Mouse (Mus musculus) layer of hippocampus, postnatal 14 days (tissue): ENCODE results near the gene Kcnk3. TPM values are rescaled to one million over a fixed set of nuclear protein-coding genes. Genes with fewer than 3 reads are reported as not detected.

Source experiments
- DNase-seq, 2 experiments: peaks; one replicate each; pipeline ENCODE4 v3.0.0; 2021 to 2022; ENCODE audit warnings: low spot score in 2 of 2, mixed read lengths in 1 of 2
- long read RNA-seq, 2 experiments: library from polyadenylated mRNA; stranded (forward); transcript quantifications; one replicate each; pipeline ENCODE4 v2.0.0; 2021
- total RNA-seq, 2 experiments: library from RNA; stranded (reverse); gene quantifications; 2 replicates each; pipeline ENCODE4 v1.2.3; 2021

Kcnk3 gene
- total RNA-seq = 1 to 10 TPM; 6.9 to 9.0 TPM
- long read RNA-seq, experiment 1, transcript Kcnk3-201 (2 exons, 3,811 nt) = major isoform, 6 of 12 reads
- long read RNA-seq, experiment 1, partial matches to known transcripts = 0 of 12 reads
- long read RNA-seq, experiment 1, other reads (novel, unspliced or antisense) = 6 of 12 reads
- long read RNA-seq, experiment 2, partial matches to known transcripts = 0 of 16 reads
- long read RNA-seq, experiment 2, other reads (novel, unspliced or antisense) = 12 of 16 reads

DNA sequence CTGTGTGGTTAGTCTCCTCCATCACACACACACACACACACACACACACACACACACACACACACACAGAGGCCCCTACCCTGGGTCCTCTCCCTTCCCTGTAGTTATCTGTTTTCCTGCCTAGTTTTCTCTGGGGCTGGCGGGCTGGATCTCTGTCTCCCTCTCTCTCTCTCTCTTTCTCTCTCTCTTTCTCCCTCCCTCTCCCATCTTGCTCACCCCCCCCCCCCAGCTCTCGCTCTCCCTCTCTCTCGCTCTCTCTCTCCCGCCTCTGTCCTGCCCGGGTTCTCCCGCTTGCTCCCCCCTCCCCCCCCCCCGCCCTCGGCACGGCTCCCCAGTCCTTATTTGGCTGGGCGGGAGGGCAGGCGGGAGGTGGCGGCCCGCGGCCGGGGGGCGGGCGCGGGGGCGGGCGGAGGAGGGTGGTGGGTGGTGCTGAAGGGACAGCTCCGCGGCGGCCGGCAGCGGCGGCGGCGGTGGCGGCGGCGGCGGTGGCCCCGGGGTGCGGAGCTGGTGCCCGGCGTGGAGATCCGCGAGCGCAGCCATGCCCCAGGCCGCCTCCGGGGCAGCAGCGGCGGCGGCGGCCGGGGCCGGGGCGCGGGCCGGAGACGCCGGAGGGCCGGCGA is at the start of gene Kcnk3:
TSS of gene Kcnk3 (plus strand) at position 490 of the 620 bp plus-strand sequence.
- peak in 1 of 2 experiments; percentile 42 for DNase-seq

GRCm38 (mm10) chr5:30545698-30546097 is 42.3 kb upstream of the Kcnk3 start, which contains the start of gene Cib4:
Cib4 (minus strand) TSS chr5:30545836.
- no peak for DNase-seq

DNA sequence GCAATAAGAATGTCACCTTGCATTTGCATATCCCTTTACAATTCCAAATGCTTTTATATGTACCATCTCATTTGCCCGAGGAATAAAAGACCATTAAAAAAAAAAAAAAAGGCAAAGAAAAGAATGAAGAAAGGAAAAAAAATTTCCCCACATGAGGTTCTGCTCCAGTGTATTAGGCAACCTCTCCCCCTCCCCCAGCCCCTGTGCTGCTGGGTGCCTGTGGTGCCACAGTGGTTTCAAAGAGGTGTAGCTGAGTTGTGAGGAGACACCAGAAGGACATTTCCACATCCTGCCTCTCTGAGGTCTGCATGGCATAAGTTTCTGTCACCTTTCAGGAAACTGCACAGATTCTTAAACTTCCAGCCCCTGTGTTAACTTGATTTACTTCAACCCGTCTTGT is 39.3 kb upstream of the Kcnk3 start:
- no peak for DNase-seq

GRCm38 (mm10) chr5:30550334-30551021 is 37.5 kb upstream of the Kcnk3 start:
- DNase-seq = peak in 1 of 2 experiments; percentile 33

- DNase-seq = no peak
These were observed 36.8 kb upstream of the Kcnk3 start for GRCm38 (mm10) chr5:30551022-30551638.

GRCm38 (mm10) chr5:30552006-30552405 is 36.0 kb upstream of the Kcnk3 start:
- DNase-seq = no peak

GRCm38 (mm10) chr5:30553936-30554335 is 34.0 kb upstream of the Kcnk3 start:
- no peak for DNase-seq

GRCm38 (mm10) chr5:30554981-30555380 is 33.0 kb upstream of the Kcnk3 start:
- no peak for DNase-seq

- DNase-seq = no peak
These were observed 31.7 kb upstream of the Kcnk3 start for GRCm38 (mm10) chr5:30556284-30556683.

GRCm38 (mm10) chr5:30559421-30559820 is 28.5 kb upstream of the Kcnk3 start:
- DNase-seq = no peak

- no peak for DNase-seq
These were observed 27.9 kb upstream of the Kcnk3 start for GRCm38 (mm10) chr5:30559986-30560493.

DNA sequence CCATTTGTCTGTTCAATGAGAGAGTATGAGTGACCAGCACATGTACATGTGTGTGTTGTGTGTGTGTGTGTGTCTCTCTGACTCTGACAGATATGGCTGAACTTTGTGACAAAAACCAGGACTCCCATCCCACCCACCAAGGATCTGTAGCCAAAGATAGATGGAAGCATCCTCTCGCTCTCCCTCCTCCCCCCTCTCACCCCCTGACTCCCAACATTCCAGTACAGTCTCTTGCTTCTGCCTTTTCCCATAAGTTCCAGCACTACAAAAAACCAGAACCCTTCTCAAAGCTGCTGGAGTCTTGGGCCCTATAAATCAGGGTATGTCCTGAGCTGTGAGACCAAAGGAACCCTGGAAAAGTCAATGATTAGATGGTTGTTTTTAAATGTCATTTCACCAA is 19.5 kb upstream of the Kcnk3 start:
- DNase-seq = no peak

- DNase-seq = no peak
These were observed 16.1 kb upstream of the Kcnk3 start for GRCm38 (mm10) chr5:30571820-30572219.

DNA sequence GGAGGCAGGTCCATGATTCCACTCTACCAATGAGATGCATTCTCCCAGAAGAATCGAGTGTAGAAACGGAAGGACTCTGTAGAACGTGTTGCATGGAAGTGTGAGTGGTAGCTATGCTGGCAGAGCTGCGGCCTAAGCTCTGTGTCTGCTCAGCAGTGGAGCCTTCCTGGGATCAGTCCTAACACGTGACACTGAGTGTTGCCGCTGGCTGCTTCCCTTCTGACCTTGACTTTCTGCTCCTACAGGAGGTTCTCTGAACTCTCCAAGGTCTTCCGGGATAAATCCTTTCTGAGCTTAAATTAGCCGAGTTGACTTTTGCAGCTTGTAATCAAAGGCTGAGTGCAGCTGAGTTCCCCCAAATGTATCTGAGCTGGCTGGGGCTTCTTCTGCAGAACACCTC is 13.6 kb upstream of the Kcnk3 start:
- DNase-seq = no peak

GRCm38 (mm10) chr5:30576233-30576632 is 11.7 kb upstream of the Kcnk3 start:
- no peak for DNase-seq

- DNase-seq = no peak
These were observed 10.7 kb upstream of the Kcnk3 start for GRCm38 (mm10) chr5:30577251-30577650.

DNA sequence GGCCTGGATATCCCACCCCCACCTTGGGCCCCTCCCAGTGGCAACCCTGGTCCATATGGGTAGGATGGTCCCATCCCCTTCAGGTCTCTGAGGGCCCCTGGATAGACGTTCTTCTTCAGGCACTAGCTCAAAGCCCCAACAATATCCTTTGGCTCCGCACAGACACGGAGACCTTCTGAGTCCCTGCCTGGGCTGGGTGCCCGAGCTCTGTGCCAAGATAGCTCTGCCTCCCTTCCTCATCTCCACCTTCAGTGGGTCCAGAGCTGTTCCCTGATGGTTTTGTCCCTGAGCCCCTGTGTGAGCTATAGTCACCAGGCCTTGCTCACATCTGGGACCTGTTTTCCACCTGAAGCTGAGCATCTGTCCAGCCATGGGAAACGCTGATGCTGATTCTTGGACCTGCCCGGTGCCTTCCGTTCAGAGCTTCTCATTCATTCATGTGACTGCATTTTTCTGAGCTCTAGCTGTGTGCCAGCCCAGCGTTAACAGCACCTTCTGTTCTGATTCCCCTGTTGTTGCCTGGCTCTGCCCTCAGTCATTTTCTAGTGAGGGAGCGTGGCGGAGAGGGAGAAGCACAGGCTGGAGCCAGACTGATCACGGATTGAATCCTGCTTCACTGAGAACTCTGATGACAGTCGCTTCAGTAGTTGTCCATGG is 10.2 kb upstream of the Kcnk3 start:
- DNase-seq = peak; percentile 60 to 66

DNA sequence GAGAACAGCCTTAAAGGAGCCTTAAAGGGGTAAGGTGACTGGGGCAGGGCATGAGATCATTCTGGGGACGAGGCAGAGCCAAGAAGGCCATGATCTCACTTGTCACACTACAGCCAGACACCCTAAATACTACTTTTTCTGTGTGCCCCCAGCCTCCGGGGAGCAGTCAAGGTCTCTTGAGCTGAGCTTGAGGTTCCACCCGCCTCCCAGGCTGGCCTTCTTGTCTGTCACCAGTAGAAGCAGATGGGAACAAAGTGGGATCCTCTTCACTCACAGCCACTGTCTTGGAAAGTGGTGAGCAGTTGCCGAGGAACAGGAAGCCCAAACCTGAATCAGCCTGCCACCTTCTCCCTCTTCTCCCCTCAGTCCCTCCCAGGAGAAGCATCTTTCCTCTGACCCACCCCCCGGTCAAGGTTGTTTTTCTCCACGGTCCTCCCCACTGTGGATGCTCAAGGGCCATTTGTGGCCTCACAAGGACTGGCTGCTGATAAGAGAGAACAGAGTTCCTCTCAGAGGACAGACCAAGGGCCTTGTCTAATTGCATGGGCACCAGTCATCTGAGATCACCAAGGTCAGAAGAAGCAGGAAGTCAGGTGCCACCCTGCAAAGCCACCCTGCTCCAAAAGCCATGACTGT is 9.4 kb upstream of the Kcnk3 start:
- no peak for DNase-seq

- DNase-seq = no peak
These were observed 7.2 kb upstream of the Kcnk3 start for GRCm38 (mm10) chr5:30580725-30581124.

GRCm38 (mm10) chr5:30582017-30582416 is 6.0 kb upstream of the Kcnk3 start:
- no peak for DNase-seq

DNA sequence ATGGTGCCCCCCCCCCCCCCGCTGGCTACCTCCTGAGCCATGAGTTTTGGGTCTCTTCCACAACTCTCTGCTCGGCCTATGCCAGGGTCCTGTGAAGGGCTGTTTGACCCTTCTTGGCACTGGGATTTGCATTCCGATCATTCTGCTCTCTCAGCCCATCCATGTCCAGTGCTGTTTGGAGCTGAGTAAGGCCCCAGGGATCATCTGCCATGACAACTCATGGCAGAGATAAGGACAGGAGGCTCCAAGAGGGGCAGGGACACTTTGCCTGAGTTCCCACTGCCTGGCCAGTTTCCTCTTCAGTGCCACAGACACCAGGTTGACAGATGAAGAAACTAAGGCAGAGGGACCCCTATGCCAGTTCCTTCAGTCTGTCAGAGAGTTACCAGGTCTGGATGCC is 1.4 kb upstream of the Kcnk3 start:
- no peak for DNase-seq
